Mouse (Mus musculus) mesoderm, embryonic 11.5 days (tissue): Measurements from ENCODE around the gene Tead3.

Experiments used
- DNase-seq: peaks from one replicate; pipeline ENCODE4 v3.0.0-alpha.2; 2012; ENCODE audit warnings: low read depth, low spot score

Tead3 gene

GRCm38 (mm10) chr17:28311366-28312132, 39.1 kb downstream of the Tead3 start:
- no peak for DNase-seq

- no peak for DNase-seq
Observed at GRCm38 (mm10) chr17:28310831-28311230, 39.8 kb downstream of the Tead3 start.

- peak; percentile 92 for DNase-seq
Observed at GRCm38 (mm10) chr17:28308297-28309195, 42.1 kb downstream of the Tead3 start.

GRCm38 (mm10) chr17:28305172-28305571, 45.4 kb downstream of the Tead3 start:
- DNase-seq = no peak

GRCm38 (mm10) chr17:28300850-28301249, 49.8 kb downstream of the Tead3 start:
- DNase-seq = no peak

- DNase-seq = no peak
Observed at GRCm38 (mm10) chr17:28300323-28300722, 50.3 kb downstream of the Tead3 start.

- DNase-seq = no peak
Observed at GRCm38 (mm10) chr17:28299669-28300320, 50.8 kb downstream of the Tead3 start.

GRCm38 (mm10) chr17:28298888-28299287, 51.7 kb downstream of the Tead3 start:
- DNase-seq = no peak

- no peak for DNase-seq
Observed at GRCm38 (mm10) chr17:28294449-28295333, 55.9 kb downstream of the Tead3 start.

GRCm38 (mm10) chr17:28293716-28294115, 56.9 kb downstream of the Tead3 start:
- DNase-seq = no peak

GRCm38 (mm10) chr17:28291346-28291745, 59.3 kb downstream of the Tead3 start:
- DNase-seq = no peak

- no peak for DNase-seq
Observed at GRCm38 (mm10) chr17:28290671-28291070, 59.9 kb downstream of the Tead3 start.

GRCm38 (mm10) chr17:28290262-28290661, 60.4 kb downstream of the Tead3 start:
- DNase-seq = no peak

GRCm38 (mm10) chr17:28287980-28288379, 62.6 kb downstream of the Tead3 start:
- no peak for DNase-seq

- no peak for DNase-seq
Observed at GRCm38 (mm10) chr17:28287578-28287977, 63.0 kb downstream of the Tead3 start.

GRCm38 (mm10) chr17:28286964-28287363, 63.7 kb downstream of the Tead3 start:
- DNase-seq = no peak

GRCm38 (mm10) chr17:28286133-28286532, 64.5 kb downstream of the Tead3 start:
- DNase-seq = no peak

- DNase-seq = no peak
Observed at GRCm38 (mm10) chr17:28283199-28283598, 67.4 kb downstream of the Tead3 start.

GRCm38 (mm10) chr17:28281866-28282441, 68.7 kb downstream of the Tead3 start:
- no peak for DNase-seq
